Mouse (Mus musculus) limb, embryonic 15.5 days (tissue): ENCODE measurements around the gene Pik3c2g. TPM values are rescaled to one million over a fixed set of nuclear protein-coding genes. Genes with fewer than 3 reads are reported as not detected.

Experiments
- ATAC-seq: fragments of 200-750 bp; cut with Nextera tagmentation; 2 replicates; pipeline ENCODE4 v1.8.0; 2017; ENCODE audit warnings: low read depth, moderate TSS enrichment; ENCODE audit not compliant: insufficient number of reproducible peaks, low FRiP score, low TSS enrichment
- H3K27ac ChIP-seq: fragments of 300-500 bp; sonication (generic); 2 replicates; pipeline ENCODE4 v1.5.1; 2015; ENCODE audit warnings: moderate library complexity, mild to moderate bottlenecking, inconsistent platforms
- H3K27me3 ChIP-seq: fragments of 300-500 bp; sonication (generic); 2 replicates; pipeline ENCODE4 v1.6.1; 2015; ENCODE audit warnings: inconsistent platforms
- H3K36me3 ChIP-seq: fragments of 300-500 bp; sonication (generic); 2 replicates; pipeline ENCODE4 v1.6.1; 2015; ENCODE audit warnings: inconsistent platforms
- H3K4me1 ChIP-seq: fragments of 300-500 bp; sonication (generic); 2 replicates; pipeline ENCODE4 v1.6.1; 2015; ENCODE audit warnings: inconsistent platforms
- H3K4me2 ChIP-seq: fragments of 300-500 bp; sonication (generic); 2 replicates; pipeline ENCODE4 v1.6.1; 2015; ENCODE audit warnings: mild to moderate bottlenecking, inconsistent platforms
- H3K4me3 ChIP-seq: fragments of 300-500 bp; sonication (generic); 2 replicates; pipeline ENCODE4 v1.5.1; 2015; ENCODE audit warnings: mild to moderate bottlenecking, inconsistent platforms
- H3K9ac ChIP-seq: fragments of 300-500 bp; sonication (generic); 2 replicates; pipeline ENCODE4 v1.6.1; 2015; ENCODE audit warnings: inconsistent platforms
- H3K9me3 ChIP-seq: fragments of 300-500 bp; sonication (generic); 2 replicates; pipeline ENCODE4 v1.6.1; 2016; ENCODE audit warnings: inconsistent platforms
- WGBS: fragments of 180-500 bp; shearing (Covaris S2); methylation state at CpG from one replicate; pipeline ENCODE4 v1.1.7; 2015; 5-methylcytosine and 5-hydroxymethylcytosine counted together
- polyA plus RNA-seq: library from polyadenylated mRNA; unstranded; fragments of >200 nt; fragmentation: Nextera tagmentation; extraction: Ambion mirVana; gene quantifications from 2 replicates; pipeline ENCODE4 v1.2.1, GENCODE M21; 2015

Pik3c2g gene
- polyA plus RNA-seq, 1 experiment from 2014 or later, result 2.0 TPM

DNA sequence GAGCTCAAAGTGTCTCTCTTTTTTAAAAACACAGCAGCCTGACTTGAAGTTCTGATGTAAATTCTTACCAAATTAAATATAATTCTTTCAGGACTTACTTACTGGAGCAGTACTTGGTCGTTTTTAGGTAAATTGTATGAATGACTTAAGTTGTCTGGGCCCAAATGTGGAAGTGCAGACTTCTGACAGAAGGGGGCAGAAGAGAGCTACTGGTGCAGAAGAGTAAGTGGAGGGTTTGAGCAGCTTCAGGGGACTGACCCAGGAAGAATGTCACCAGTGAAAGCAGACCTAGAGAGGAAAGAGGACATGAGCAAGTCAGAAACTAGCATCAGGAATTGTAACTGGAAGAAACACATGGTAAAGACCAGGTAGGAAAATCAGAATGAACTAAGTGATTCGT is 193.0 kb downstream of the Pik3c2g start:
- no peaks in the 10 kb centered on the region for H3K27me3 ChIP-seq
- 71% methylated on average over 2 of the region's 2 CpGs for WGBS
- H3K36me3 ChIP-seq, result no peaks in the 10 kb centered on the region
- no peak overlapping the region for H3K4me2 ChIP-seq
- no peak overlapping the region for H3K27ac ChIP-seq
- ATAC-seq, result no peak
- H3K4me1 ChIP-seq, result no peaks in the 10 kb centered on the region
- H3K9ac ChIP-seq, result no peak overlapping the region
- no peaks in the 10 kb centered on the region for H3K9me3 ChIP-seq
- no peak overlapping the region for H3K4me3 ChIP-seq

DNA sequence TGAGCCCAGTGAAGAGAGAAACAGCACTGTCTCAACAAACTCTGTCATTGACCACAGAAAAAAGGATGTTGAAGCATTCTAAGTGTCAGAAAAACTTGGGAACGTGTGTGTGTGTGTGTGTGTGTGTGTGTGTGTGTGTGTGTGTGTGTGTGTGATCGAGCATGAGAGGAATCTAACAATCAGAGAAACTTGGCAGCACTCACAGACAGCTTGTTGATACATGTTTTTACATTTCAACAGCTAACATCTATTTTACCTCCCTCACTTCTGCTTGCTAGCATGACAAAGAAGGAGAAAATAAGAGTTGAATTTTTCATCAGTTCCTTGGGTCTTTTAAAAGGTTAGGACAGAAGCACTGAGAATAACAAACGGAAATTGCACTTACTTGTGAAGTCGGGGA is 202.5 kb downstream of the Pik3c2g start:
- H3K27ac ChIP-seq, result no peak overlapping the region
- H3K27me3 ChIP-seq, result no peaks in the 10 kb centered on the region
- H3K4me1 ChIP-seq, result no peaks in the 10 kb centered on the region
- WGBS, result 47% methylated on average over 4 of the region's 4 CpGs
- H3K9me3 ChIP-seq, result no peaks in the 10 kb centered on the region
- H3K4me3 ChIP-seq, result no peak overlapping the region
- no peak for ATAC-seq
- no peaks in the 10 kb centered on the region for H3K36me3 ChIP-seq
- no peak overlapping the region for H3K9ac ChIP-seq
- H3K4me2 ChIP-seq, result no peak overlapping the region

DNA sequence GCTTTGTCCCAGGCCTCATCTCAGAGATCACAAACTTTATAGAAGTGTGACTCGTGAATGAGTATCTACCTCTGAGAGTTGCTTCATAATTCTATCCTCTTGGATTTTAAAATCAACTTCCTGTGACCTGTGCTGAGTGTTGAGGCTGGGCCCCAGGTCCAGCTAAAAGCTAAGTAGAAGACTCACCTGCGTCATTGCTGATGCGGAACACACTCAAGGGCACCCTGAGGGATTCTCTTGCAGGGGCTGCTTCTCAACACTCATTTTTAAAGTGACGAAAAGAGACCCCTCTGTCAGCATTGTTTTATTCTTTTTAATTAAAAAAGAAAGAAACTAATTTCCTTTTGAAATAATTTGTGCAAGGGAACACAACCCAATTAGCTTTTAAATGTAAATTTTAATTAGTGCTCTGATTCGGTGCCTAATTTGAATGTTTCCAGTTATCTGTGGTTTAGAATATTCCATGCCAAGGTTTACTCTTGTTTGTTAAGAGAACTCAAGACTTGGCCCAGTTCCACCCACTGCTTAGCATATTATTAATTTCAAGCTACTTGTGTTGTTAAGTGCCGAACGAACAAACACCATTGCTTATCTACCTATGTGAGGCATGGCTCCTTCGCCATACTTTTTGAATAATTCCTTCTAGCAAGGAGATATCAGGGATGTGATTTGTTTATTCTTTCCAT is 212.7 kb downstream of the Pik3c2g start:
- H3K27me3 ChIP-seq, result no peaks in the 10 kb centered on the region
- H3K4me3 ChIP-seq, result no peak overlapping the region
- ATAC-seq, result no peak
- 79% methylated on average over 8 of the region's 8 CpGs for WGBS
- H3K4me2 ChIP-seq, result no peak overlapping the region
- no peak overlapping the region for H3K9ac ChIP-seq
- H3K36me3 ChIP-seq, result no peaks in the 10 kb centered on the region
- H3K4me1 ChIP-seq, result peaks cover 4% of the 10 kb centered on the region; the same call in 1 of the 2 replicates
- no peak overlapping the region for H3K27ac ChIP-seq
- H3K9me3 ChIP-seq, result no peaks in the 10 kb centered on the region

DNA sequence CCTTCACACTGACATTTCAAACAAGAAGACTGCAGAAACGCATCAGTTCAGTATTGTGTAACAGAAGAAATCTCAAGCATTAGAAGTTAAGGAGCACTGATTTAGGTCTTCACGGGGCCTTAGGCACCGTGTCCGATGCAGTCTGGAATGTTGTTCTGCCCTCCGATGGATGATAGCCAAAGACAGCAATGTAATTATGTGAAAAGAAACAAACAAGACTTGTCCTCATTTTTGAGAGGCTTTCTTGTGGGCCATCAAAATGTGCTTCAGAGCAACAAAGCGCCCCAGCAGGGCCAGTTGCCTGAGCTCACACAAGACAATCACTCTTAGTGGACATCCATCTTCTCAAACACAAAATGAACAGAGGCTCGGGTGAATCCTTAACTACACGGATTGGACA is 234.9 kb downstream of the Pik3c2g start:
- H3K27me3 ChIP-seq, result no peaks in the 10 kb centered on the region
- H3K4me1 ChIP-seq, result no peaks in the 10 kb centered on the region
- no peaks in the 10 kb centered on the region for H3K36me3 ChIP-seq
- no peak overlapping the region for H3K27ac ChIP-seq
- H3K4me2 ChIP-seq, result no peak overlapping the region
- H3K9ac ChIP-seq, result no peak overlapping the region
- no peak for ATAC-seq
- H3K9me3 ChIP-seq, result no peaks in the 10 kb centered on the region
- H3K4me3 ChIP-seq, result no peak overlapping the region
- 68% methylated on average over 8 of the region's 8 CpGs for WGBS

DNA sequence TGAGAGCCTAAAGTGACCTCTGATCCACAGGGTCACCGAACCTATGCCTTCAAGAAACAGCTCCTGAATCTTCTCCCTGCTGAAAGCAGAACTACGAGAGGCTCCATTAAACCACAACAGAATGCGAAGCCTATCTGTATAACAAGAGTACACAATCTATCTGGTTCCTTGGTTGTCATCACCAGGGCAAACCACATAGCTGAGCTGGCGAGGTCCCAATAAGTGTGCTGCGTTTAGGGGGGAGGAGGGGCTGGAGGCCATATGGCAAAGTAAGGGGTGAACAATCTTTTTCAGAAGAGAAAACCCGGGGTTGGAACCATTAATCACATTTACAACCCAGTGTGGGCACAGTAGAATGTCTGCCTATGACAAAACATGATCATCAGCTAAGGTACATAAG is 251.2 kb downstream of the Pik3c2g start:
- ATAC-seq, result no peak
- Histone ChIP-seq H3K4me1 (no peaks in the 10 kb centered on the region), H3K9me3 (no peaks in the 10 kb centered on the region), H3K36me3 (no peaks in the 10 kb centered on the region), H3K9ac (no peak overlapping the region), H3K27ac (no peak overlapping the region), H3K4me2 (no peak overlapping the region), H3K4me3 (no peak overlapping the region), H3K27me3 (no peaks in the 10 kb centered on the region)
- WGBS, result 59% methylated on average over 6 of the region's 6 CpGs

DNA sequence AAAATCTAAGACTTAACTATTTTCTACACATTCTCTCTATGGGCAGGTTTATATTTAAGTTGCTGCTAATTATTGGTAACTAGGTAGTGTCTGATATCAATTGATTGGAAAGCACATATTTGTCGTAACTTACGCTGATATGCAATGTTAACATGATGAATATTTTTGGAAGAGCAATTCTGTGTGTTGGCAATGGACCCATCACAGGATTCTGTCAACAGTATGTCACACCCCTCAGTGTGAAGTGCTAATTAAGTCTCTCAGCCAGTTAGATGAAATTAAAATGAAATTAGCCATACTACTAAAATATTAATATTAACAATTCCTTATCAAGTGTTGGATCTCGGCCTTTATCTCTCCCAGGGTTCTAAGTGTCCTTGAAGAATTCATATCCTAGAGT is 251.7 kb downstream of the Pik3c2g start:
- ATAC-seq, result no peak
- WGBS, result 92% methylated on average over 3 of the region's 3 CpGs

DNA sequence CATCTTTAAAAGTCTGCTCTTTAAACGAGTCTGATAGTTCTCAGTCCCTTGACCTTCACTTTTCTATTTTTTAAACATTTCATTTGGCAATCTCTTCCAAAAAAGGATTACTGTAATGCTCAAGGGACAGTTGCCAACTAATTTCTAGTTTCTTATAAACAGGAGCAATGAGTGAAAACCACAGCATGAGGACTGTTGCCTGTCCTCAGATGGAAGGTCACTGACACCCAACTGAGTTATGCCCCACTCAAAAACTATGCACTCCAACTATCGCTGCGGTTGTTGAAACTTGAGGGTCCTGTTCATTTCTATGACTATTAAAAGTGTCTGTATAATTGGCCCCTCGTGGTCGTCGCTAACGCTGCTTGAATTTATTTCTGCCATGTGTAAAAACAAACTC is 252.9 kb downstream of the Pik3c2g start:
- H3K4me3 ChIP-seq, result no peak overlapping the region
- H3K4me1 ChIP-seq, result no peaks in the 10 kb centered on the region
- no peak overlapping the region for H3K4me2 ChIP-seq
- 34% methylated on average over 7 of the region's 7 CpGs for WGBS
- H3K9me3 ChIP-seq, result no peaks in the 10 kb centered on the region
- no peak for ATAC-seq
- H3K36me3 ChIP-seq, result no peaks in the 10 kb centered on the region
- H3K27ac ChIP-seq, result no peak overlapping the region
- no peaks in the 10 kb centered on the region for H3K27me3 ChIP-seq
- no peak overlapping the region for H3K9ac ChIP-seq

More for the DNA sequence above, 251.7 kb downstream of the Pik3c2g start:
- H3K4me1 ChIP-seq, result no peaks in the 10 kb centered on the region
- H3K27ac ChIP-seq, result no peak overlapping the region
- no peaks in the 10 kb centered on the region for H3K27me3 ChIP-seq
- H3K4me3 ChIP-seq, result no peak overlapping the region
- no peaks in the 10 kb centered on the region for H3K36me3 ChIP-seq
- no peak overlapping the region for H3K9ac ChIP-seq
- no peak overlapping the region for H3K4me2 ChIP-seq
- no peaks in the 10 kb centered on the region for H3K9me3 ChIP-seq

DNA sequence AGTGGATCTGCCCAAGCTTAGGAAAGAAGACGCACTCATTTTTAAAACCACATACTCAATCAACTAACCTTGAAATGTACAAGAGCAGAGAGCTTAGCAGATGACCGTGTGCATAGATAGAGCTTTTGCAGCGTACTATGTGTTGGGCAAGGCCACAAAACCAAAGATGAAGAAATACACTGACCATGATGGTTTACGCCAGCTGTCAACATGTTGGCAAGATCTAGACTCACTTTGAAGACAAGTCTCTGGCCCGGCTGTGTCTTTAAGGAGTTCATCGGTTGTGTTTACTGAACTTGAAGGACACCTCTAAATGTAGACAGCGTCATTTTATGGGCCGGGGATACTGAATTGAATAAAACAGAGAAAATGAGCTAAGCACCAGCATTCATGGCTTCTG is 254.3 kb downstream of the Pik3c2g start:
- H3K4me1 ChIP-seq, result no peaks in the 10 kb centered on the region
- no peaks in the 10 kb centered on the region for H3K27me3 ChIP-seq
- no peaks in the 10 kb centered on the region for H3K9me3 ChIP-seq
- no peak overlapping the region for H3K9ac ChIP-seq
- no peak for ATAC-seq
- no peak overlapping the region for H3K27ac ChIP-seq
- WGBS, result 95% methylated on average over 8 of the region's 8 CpGs
- H3K4me3 ChIP-seq, result no peak overlapping the region
- no peaks in the 10 kb centered on the region for H3K36me3 ChIP-seq
- H3K4me2 ChIP-seq, result no peak overlapping the region

DNA sequence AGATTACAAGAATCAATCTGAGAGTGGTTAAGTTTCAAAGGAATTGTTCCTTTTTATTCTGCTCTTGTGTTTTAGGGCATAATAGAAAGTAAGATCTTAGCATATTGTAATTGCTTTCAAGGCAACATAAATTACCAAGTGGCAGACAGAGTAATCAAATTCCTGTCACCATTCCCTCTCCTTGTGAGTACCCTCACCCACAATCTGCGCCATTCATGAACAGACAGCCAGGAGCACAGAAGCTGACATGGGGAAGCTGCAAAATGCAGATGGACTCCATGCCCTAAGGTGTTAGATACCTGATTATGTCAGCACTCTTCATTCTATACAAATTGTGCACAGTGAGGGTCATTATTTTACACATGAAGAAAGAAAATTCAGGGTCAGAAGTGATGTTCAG is 255.6 kb downstream of the Pik3c2g start:
- Histone ChIP-seq H3K4me3 (no peak overlapping the region), H3K36me3 (no peaks in the 10 kb centered on the region), H3K27me3 (no peaks in the 10 kb centered on the region), H3K4me2 (no peak overlapping the region), H3K27ac (no peak overlapping the region), H3K9ac (no peak overlapping the region), H3K9me3 (no peaks in the 10 kb centered on the region), H3K4me1 (no peaks in the 10 kb centered on the region)
- ATAC-seq, result no peak
- 86% methylated on average over 1 of the region's 1 CpGs for WGBS

DNA sequence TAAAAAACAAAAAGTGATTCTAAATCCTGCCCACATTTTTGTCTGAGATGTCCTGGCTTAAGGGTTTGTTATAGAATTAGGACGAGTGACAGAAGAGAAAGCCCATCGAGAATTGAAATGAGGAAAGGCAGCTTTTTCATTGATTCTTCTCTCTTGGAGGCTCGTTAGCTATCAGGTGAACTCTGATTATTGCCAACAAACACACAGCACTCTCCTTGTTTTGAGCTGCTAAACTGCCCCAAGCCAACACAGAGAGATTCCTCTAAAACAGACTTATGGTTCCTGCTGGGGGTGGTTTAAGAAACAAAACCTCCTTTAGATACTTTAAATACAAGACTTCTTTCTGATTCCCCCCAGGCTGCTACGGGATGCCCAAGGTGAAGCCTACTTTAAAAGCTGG is 256.5 kb downstream of the Pik3c2g start:
- no peak overlapping the region for H3K27ac ChIP-seq
- no peaks in the 10 kb centered on the region for H3K4me1 ChIP-seq
- WGBS, result 49% methylated on average over 4 of the region's 4 CpGs
- no peaks in the 10 kb centered on the region for H3K36me3 ChIP-seq
- no peak overlapping the region for H3K4me2 ChIP-seq
- H3K9me3 ChIP-seq, result no peaks in the 10 kb centered on the region
- ATAC-seq, result no peak
- no peak overlapping the region for H3K4me3 ChIP-seq
- no peaks in the 10 kb centered on the region for H3K27me3 ChIP-seq
- no peak overlapping the region for H3K9ac ChIP-seq

DNA sequence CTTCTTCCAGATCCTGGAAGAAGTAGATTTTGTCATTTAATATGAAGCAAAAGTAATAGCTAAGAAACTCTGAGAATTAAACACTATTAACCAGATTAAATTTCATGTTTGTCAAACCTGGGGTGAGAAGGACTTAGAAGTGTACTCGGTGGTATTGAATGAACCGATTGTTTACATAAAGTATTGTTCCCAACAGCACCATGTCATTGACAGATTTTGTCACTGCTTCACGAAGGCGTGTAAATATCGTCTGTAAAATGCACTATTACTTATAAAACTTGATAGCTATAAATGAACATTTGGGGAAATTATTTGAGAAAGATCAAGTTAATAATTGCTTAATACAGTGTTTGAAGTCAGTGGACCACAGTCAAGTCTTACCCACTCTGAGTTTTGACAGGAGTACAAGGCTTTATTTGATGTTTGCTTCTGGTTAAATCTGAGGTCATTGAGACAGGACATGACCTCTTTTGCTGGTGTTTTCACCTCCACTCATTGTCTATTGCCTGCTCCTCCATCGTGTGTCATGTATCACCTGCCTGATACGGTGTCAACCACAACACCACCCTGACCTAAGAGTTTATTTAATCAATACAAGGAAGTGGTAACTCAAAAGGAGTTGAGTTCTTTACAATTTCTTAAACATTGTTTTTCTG is 260.0 kb downstream of the Pik3c2g start:
- H3K4me2 ChIP-seq, result no peak overlapping the region
- 76% methylated on average over 7 of the region's 7 CpGs for WGBS
- no peaks in the 10 kb centered on the region for H3K36me3 ChIP-seq
- no peaks in the 10 kb centered on the region for H3K27me3 ChIP-seq
- H3K9me3 ChIP-seq, result no peaks in the 10 kb centered on the region
- no peak overlapping the region for H3K27ac ChIP-seq
- no peak overlapping the region for H3K4me3 ChIP-seq
- H3K9ac ChIP-seq, result no peak overlapping the region
- no peaks in the 10 kb centered on the region for H3K4me1 ChIP-seq
- ATAC-seq, result no peak

DNA sequence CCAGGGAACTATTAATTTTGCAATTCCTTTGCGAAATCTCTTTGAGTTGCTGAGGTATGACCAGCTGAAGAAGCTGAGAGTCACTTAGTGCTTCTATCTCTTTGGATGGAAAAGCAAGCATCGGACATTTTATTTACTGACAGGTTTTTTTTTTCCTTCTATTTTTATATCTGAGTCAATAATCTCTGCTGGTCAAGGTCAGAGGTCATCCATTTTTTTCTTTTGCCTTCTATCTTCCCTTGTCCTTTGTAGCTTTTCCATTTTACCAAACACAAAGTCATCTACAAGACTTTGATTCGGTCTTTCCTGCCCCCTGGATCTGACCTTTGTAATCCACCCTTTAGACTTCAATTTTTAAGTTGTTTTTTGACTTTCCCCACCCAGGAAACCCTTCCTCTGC is 262.9 kb downstream of the Pik3c2g start:
- H3K36me3 ChIP-seq, result no peaks in the 10 kb centered on the region
- no peak overlapping the region for H3K9ac ChIP-seq
- no peaks in the 10 kb centered on the region for H3K4me1 ChIP-seq
- 85% methylated on average over 3 of the region's 3 CpGs for WGBS
- no peaks in the 10 kb centered on the region for H3K27me3 ChIP-seq
- no peak overlapping the region for H3K4me3 ChIP-seq
- no peak overlapping the region for H3K27ac ChIP-seq
- no peak for ATAC-seq
- H3K9me3 ChIP-seq, result no peaks in the 10 kb centered on the region
- no peak overlapping the region for H3K4me2 ChIP-seq
